Mouse (Mus musculus) heart, postnatal 0 days (tissue): ENCODE measurements around the gene Olfr628. TPM values are rescaled to one million over a fixed set of nuclear protein-coding genes. Genes with fewer than 3 reads are reported as not detected.
"Not testable (repeated sequence)": the region's sequence is repeated elsewhere in the genome, so short reads cannot be mapped to it uniquely, and the experiment has no call there.

Source experiments
- ATAC-seq: fragments of 200-750 bp; cut with Nextera tagmentation; 2 replicates; pipeline ENCODE4 v1.8.0; 2017; ENCODE audit warnings: low read depth, moderate number of reproducible peaks, moderate library complexity; ENCODE audit not compliant: insufficient read depth
- DNase-seq: peaks from one replicate; pipeline ENCODE4 v3.0.0-alpha.2; 2016; ENCODE audit warnings: low spot score
- H3K27ac ChIP-seq: fragments of 300-500 bp; sonication (generic); 2 replicates; pipeline ENCODE4 v1.5.1; 2014; ENCODE audit warnings: low read depth, mild to moderate bottlenecking
- H3K27me3 ChIP-seq: fragments of 300-500 bp; sonication (generic); 2 replicates; pipeline ENCODE4 v1.6.1; 2014; ENCODE audit warnings: low read length, mixed read lengths; ENCODE audit not compliant: control insufficient read depth, insufficient read depth
- H3K36me3 ChIP-seq: fragments of 300-500 bp; sonication (generic); replicated peaks from 2 replicates; pipeline ENCODE4 v1.6.1; 2014; ENCODE audit warnings: low read length, mixed read lengths; ENCODE audit not compliant: control insufficient read depth, insufficient read depth
- H3K4me1 ChIP-seq: fragments of 300-500 bp; sonication (generic); 2 replicates; pipeline ENCODE4 v1.6.1; 2014; ENCODE audit warnings: antibody characterized with exemption; ENCODE audit not compliant: control insufficient read depth, insufficient read depth
- H3K4me2 ChIP-seq: fragments of 300-500 bp; sonication (generic); 2 replicates; pipeline ENCODE4 v1.6.1; 2014; ENCODE audit warnings: low read depth, mild to moderate bottlenecking, low read length, moderate library complexity
- H3K4me3 ChIP-seq: fragments of 300-500 bp; sonication (generic); 2 replicates; pipeline ENCODE4 v1.5.1; 2014; ENCODE audit warnings: low read depth, low read length
- H3K9ac ChIP-seq: fragments of 300-500 bp; sonication (generic); replicated peaks from 2 replicates; pipeline ENCODE4 v1.6.1; 2014; ENCODE audit warnings: low read depth, low read length, mixed read lengths
- H3K9me3 ChIP-seq: fragments of 300-500 bp; sonication (generic); replicated peaks from 2 replicates; pipeline ENCODE4 v1.6.1; 2016; ENCODE audit warnings: low read length; ENCODE audit not compliant: control insufficient read depth
- CTCF ChIP-seq: IDR thresholded peaks from 2 replicates; pipeline ENCODE4 v1.5.1; 2016; ENCODE audit warnings: antibody characterized with exemption, control low read depth, low read depth
- EP300 ChIP-seq: IDR thresholded peaks from 2 replicates; pipeline ENCODE4 v1.6.1; 2016; ENCODE audit warnings: antibody characterized with exemption, low read depth
- WGBS: fragments of 180-500 bp; shearing (Covaris S2); extraction: QIAGEN DNeasy Blood & Tissue Kit; methylation state at CpG from one replicate; pipeline ENCODE4 v1.1.7; 2014; 5-methylcytosine and 5-hydroxymethylcytosine counted together
- polyA plus RNA-seq: library from polyadenylated mRNA; unstranded; fragments of >200 nt; fragmentation: Nextera tagmentation; extraction: Ambion mirVana; gene quantifications from 2 replicates; pipeline ENCODE4 v1.2.1, GENCODE M21; 2015
- total RNA-seq: library from RNA; depleted of rRNA; stranded (reverse); fragments of >200 nt; gene quantifications from 2 replicates; pipeline ENCODE4 v1.2.3, GENCODE M21; 2014; ENCODE audit warnings: low replicate concordance; rRNA removed

The Olfr628 gene
- total RNA-seq (not detected in 2 replicates), polyA plus RNA-seq (not detected in 2 replicates)

GRCm38 (mm10) chr7:103730074-103730473 lies at the start of gene Olfr628:
TSS of gene Olfr628 (plus strand) at chr7:103730374.
- H3K36me3 ChIP-seq, result no peaks in the 10 kb centered on the region
- H3K4me2 ChIP-seq, result no peak within 1 kb of the TSS
- no peaks in the 10 kb centered on the region for H3K9me3 ChIP-seq
- WGBS, result 78% methylated on average over 1 of the region's 1 CpGs
- H3K9ac ChIP-seq, result no peak within 1 kb of the TSS
- H3K27me3 ChIP-seq, result no peaks in the 10 kb centered on the region
- no peak for TF ChIP-seq CTCF
- no peak for TF ChIP-seq EP300
- no peak within 1 kb of the TSS for H3K4me3 ChIP-seq
- H3K4me1 ChIP-seq, result no peaks in the 10 kb centered on the region
- no peak for ATAC-seq
- no peak for DNase-seq
- H3K27ac ChIP-seq, result no peak within 1 kb of the TSS

DNA sequence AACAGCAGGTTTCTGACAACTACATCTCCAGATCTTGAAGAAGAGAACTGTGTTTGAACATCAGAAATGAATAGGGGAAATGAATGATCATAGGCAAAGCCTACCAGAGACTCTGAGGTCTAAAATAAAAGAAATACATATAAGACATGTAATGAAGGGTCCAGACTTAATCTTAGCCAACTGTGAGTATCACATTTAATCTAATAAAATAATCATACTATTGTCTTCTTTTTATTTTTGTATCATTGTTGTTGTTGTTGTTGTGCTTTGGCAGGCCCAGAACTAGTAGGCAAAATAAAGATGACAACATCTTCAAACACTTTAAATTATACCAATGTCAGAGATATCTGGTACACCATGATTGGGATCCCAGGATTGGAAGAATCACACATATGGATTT lies 47.8 kb upstream of the Olfr628 start, which contains the start of gene Olfr625-ps1:
Olfr625-ps1 (plus strand) TSS at position 301 of the 400 bp plus-strand sequence.
- ATAC-seq, result no peak

DNA sequence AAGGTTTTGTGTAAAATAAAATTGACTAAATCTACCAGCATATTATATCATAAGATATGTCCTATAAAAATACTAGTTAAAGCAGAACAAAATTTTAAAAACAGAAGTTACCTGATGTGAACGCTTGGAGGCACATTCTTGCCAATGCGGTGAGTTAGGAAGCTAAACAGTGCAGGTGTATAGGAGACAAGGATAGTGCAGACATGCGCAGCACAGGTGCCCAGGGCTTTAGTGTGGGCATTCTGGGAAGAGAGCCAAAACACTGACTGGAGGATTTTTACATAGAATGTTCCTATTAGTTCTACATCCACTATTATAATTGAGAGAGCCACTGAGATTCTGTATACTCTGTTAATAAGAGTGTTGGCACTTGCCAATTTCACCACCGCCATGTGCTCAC lies 30.7 kb upstream of the Olfr628 start:
- Histone ChIP-seq H3K36me3 (no peaks in the 10 kb centered on the region), H3K27me3 (no peaks in the 10 kb centered on the region), H3K4me3 (no peak overlapping the region), H3K9ac (no peak overlapping the region), H3K9me3 (no peaks in the 10 kb centered on the region), H3K27ac (no peak overlapping the region), H3K4me2 (no peak overlapping the region), H3K4me1 (no peaks in the 10 kb centered on the region)
- DNase-seq (no peak), ATAC-seq (no peak)
- 80% methylated on average over 4 of the region's 4 CpGs for WGBS
- TF ChIP-seq EP300, result no peak
- no peak for TF ChIP-seq CTCF

More for the DNA sequence above, 47.8 kb upstream of the Olfr628 start, which contains the start of gene Olfr625-ps1:
- H3K4me1 ChIP-seq, result no peaks in the 10 kb centered on the region
- H3K9ac ChIP-seq, result no peak within 1 kb of the TSS
- no peaks in the 10 kb centered on the region for H3K36me3 ChIP-seq
- H3K27ac ChIP-seq, result no peak within 1 kb of the TSS
- H3K4me3 ChIP-seq, result no peak within 1 kb of the TSS
- H3K4me2 ChIP-seq, result no peak within 1 kb of the TSS
- DNase-seq, result no peak
- no peaks in the 10 kb centered on the region for H3K9me3 ChIP-seq
- no peak for TF ChIP-seq EP300
- no peak for TF ChIP-seq CTCF
- H3K27me3 ChIP-seq, result no peaks in the 10 kb centered on the region

- no peaks in the 10 kb centered on the region for H3K4me1 ChIP-seq
- H3K9me3 ChIP-seq, result no peaks in the 10 kb centered on the region
- DNase-seq (no peak), ATAC-seq (no peak)
- H3K36me3 ChIP-seq, result no peaks in the 10 kb centered on the region
- H3K27me3 ChIP-seq, result no peaks in the 10 kb centered on the region
- H3K9ac ChIP-seq, result no peak overlapping the region
- no peak overlapping the region for H3K4me3 ChIP-seq
- no peak overlapping the region for H3K4me2 ChIP-seq
- no peak overlapping the region for H3K27ac ChIP-seq
- TF ChIP-seq EP300, result no peak
- TF ChIP-seq CTCF, result 0 out of 2 replicates have a peak, but pooled peaks have one; percentile 13
- WGBS, result 41% methylated on average over 2 of the region's 2 CpGs
Observed at GRCm38 (mm10) chr7:103712024-103712423, 18.1 kb upstream of the Olfr628 start.

- ATAC-seq, result no peak
- Histone ChIP-seq H3K9me3 (no peaks in the 10 kb centered on the region), H3K4me3 (no peak within 1 kb of the TSS), H3K4me1 (no peaks in the 10 kb centered on the region), H3K9ac (no peak within 1 kb of the TSS), H3K27me3 (no peaks in the 10 kb centered on the region), H3K27ac (no peak within 1 kb of the TSS), H3K36me3 (no peaks in the 10 kb centered on the region), H3K4me2 (no peak within 1 kb of the TSS)
- no peak for TF ChIP-seq EP300
- TF ChIP-seq CTCF, result no peak
- DNase-seq, result no peak
Observed at GRCm38 (mm10) chr7:103714371-103714770, 15.8 kb upstream of the Olfr628 start, which contains the start of gene Olfr243. TSS of gene Olfr243 (plus strand) at chr7:103714671.

- 86% methylated on average over 1 of the region's 1 CpGs for WGBS
- not testable (repeated sequence) for H3K27me3 ChIP-seq, H3K27ac ChIP-seq, H3K9me3 ChIP-seq, H3K4me1 ChIP-seq, ATAC-seq, H3K4me3 ChIP-seq, H3K9ac ChIP-seq, DNase-seq, H3K4me2 ChIP-seq, H3K36me3 ChIP-seq
Observed at GRCm38 (mm10) chr7:103716398-103716797, 13.8 kb upstream of the Olfr628 start.
